8 mouse cellular contexts compared by ENCODE assay signal in genomic region chr3:135422232-135422855, GRCm38 (mm10). TPM values are rescaled to one million over a fixed set of nuclear protein-coding genes. Genes with fewer than 3 reads are reported as not detected.
DNase-seq lines count a peak whose midpoint lies in the region; ATAC-seq and TF ChIP-seq lines count a peak whose summit lies in the region.

No protein-coding gene starts in this region.

- no peak for ATAC-seq in hindbrain, embryonic 12.5 days (ENCODE audit: low FRiP score)
- ATAC-seq in midbrain, embryonic 13.5 days = 0 out of 2 replicates have a peak, but pooled peaks have one; percentile 0

- no peak for DNase-seq in kidney, adult 2 months
- no peak for DNase-seq in kidney, postnatal 25 days
- DNase-seq in frontal cortex, postnatal 10 days (ENCODE audit: low spot score in 2 of 2) = no peak
- no peak for DNase-seq in gastrocnemius, postnatal 4 days (ENCODE audit: low spot score in 2 of 2)
- no peak for DNase-seq in lung, postnatal 4 days

- H3K9me3 ChIP-seq in hindbrain, embryonic 12.5 days (replicated peaks) = no peaks in the 10 kb centered on the region
- no peaks in the 10 kb centered on the region for H3K9me3 ChIP-seq in midbrain, embryonic 13.5 days

- WGBS in kidney, adult 2 months = 10% methylated on average over 8 of the region's 8 CpGs
- WGBS in bone marrow, adult 2 months = 17% methylated on average over 8 of the region's 8 CpGs
- WGBS in hindbrain, embryonic 12.5 days = 35% methylated on average over 8 of the region's 8 CpGs
- WGBS in midbrain, embryonic 13.5 days = 31% methylated on average over 8 of the region's 8 CpGs

- TF ChIP-seq CTCF in kidney, adult 2 months (conservative IDR thresholded peaks at IDR 0.05; ENCODE audit: insufficient read depth, insufficient read length, low read depth, low read length) = no peak
- TF ChIP-seq CTCF in bone marrow, adult 2 months (IDR thresholded peaks at IDR 0.05; ENCODE audit: control insufficient read depth, insufficient read depth, low read length) = no peak

- H3K4me3 ChIP-seq in kidney, adult 2 months (ENCODE audit: insufficient read depth, low read depth, low read length) = peak overlapping the region; percentile 73
- peak overlapping the region; percentile 72 for H3K4me3 ChIP-seq in bone marrow, adult 2 months (replicated peaks; ENCODE audit: control insufficient read depth, low read depth, low read length)
- peak overlapping the region; percentile 77 for H3K4me3 ChIP-seq in hindbrain, embryonic 12.5 days
- H3K4me3 ChIP-seq in midbrain, embryonic 13.5 days (replicated peaks) = peak overlapping the region; percentile 58

- H3K4me2 ChIP-seq in hindbrain, embryonic 12.5 days (replicated peaks) = peak overlapping the region; percentile 70
- peak overlapping the region; percentile 72 for H3K4me2 ChIP-seq in midbrain, embryonic 13.5 days (replicated peaks)

- H3K9ac ChIP-seq in hindbrain, embryonic 12.5 days = peak overlapping the region; percentile 84
- H3K9ac ChIP-seq in midbrain, embryonic 13.5 days (replicated peaks) = peak overlapping the region; percentile 76

- peaks cover 3% of the 10 kb centered on the region; the same call in 1 of the 2 replicates for H3K4me1 ChIP-seq in kidney, adult 2 months (ENCODE audit: control insufficient read depth, insufficient read depth, low read length)
- peaks cover 4% of the 10 kb centered on the region for H3K4me1 ChIP-seq in bone marrow, adult 2 months (ENCODE audit: control insufficient read depth, insufficient read depth, low read length)
- H3K4me1 ChIP-seq in hindbrain, embryonic 12.5 days = peaks cover 19% of the 10 kb centered on the region
- H3K4me1 ChIP-seq in midbrain, embryonic 13.5 days (replicated peaks) = peaks cover 26% of the 10 kb centered on the region

- no peak for TF ChIP-seq POLR2A in kidney, adult 2 months (IDR thresholded peaks at IDR 0.05; ENCODE audit: low read depth, low read length)
- no peak for TF ChIP-seq POLR2A in bone marrow, adult 2 months (IDR thresholded peaks at IDR 0.05; ENCODE audit: borderline replicate concordance, control insufficient read depth, low read depth, low read length)

- no peaks in the 10 kb centered on the region for H3K36me3 ChIP-seq in kidney, adult 2 months (ENCODE audit: control insufficient read depth, insufficient read depth, low read length)
- no peaks in the 10 kb centered on the region for H3K36me3 ChIP-seq in hindbrain, embryonic 12.5 days
- H3K36me3 ChIP-seq in midbrain, embryonic 13.5 days = 0 out of 2 replicates have a peak, but pooled peaks cover 3% of the 10 kb centered on the region

- H3K27me3 ChIP-seq in kidney, adult 2 months (replicated peaks; ENCODE audit: control insufficient read depth, insufficient read depth, low read length) = no peaks in the 10 kb centered on the region
- no peaks in the 10 kb centered on the region for H3K27me3 ChIP-seq in hindbrain, embryonic 12.5 days
- H3K27me3 ChIP-seq in midbrain, embryonic 13.5 days = no peaks in the 10 kb centered on the region

- H3K27ac ChIP-seq in kidney, adult 2 months (ENCODE audit: insufficient read depth, low read depth, low read length) = peak overlapping the region; percentile 90
- peak overlapping the region; percentile 97 for H3K27ac ChIP-seq in bone marrow, adult 2 months (ENCODE audit: control insufficient read depth, insufficient read depth, low read depth, low read length, poor library complexity)
- H3K27ac ChIP-seq in hindbrain, embryonic 12.5 days = peak overlapping the region; percentile 97
- H3K27ac ChIP-seq in midbrain, embryonic 13.5 days = peak overlapping the region; percentile 95

RNA-seq across cellular contexts. Expression of gene Cisd2, which starts 1.4 kb away (rescaled TPM):
- 28.7 and 33.5 TPM in 2 replicates for polyA plus RNA-seq in kidney, adult 2 months (2012; rRNA removed)
- polyA plus RNA-seq in bone marrow, adult 2 months (2011; ENCODE audit: insufficient read depth, insufficient read length, low replicate concordance, missing spikeins) = 15.7 and 17.0 TPM in 2 replicates
- polyA plus RNA-seq in hindbrain, embryonic 12.5 days (2016; fragmentation: Nextera tagmentation; extraction: Ambion mirVana) = 77.1 and 82.5 TPM in 2 replicates
- 78.8 and 80.7 TPM in 2 replicates for polyA plus RNA-seq in midbrain, embryonic 13.5 days (2015; fragmentation: Nextera tagmentation; extraction: Ambion mirVana)
- 10 to 100 TPM; 17.6 to 21.3 TPM for total RNA-seq in gastrocnemius, postnatal 4 days (2021)

RNA-seq across cellular contexts. Expression of gene Ube2d3, which starts 15.6 kb away (rescaled TPM):
- polyA plus RNA-seq in kidney, adult 2 months (2012; rRNA removed) = 307 and 333 TPM in 2 replicates
- polyA plus RNA-seq in bone marrow, adult 2 months (2011; ENCODE audit: insufficient read depth, insufficient read length, low replicate concordance, missing spikeins) = 83.6 and 125 TPM in 2 replicates
- 469 and 495 TPM in 2 replicates for polyA plus RNA-seq in hindbrain, embryonic 12.5 days (2016; fragmentation: Nextera tagmentation; extraction: Ambion mirVana)
- 433 and 444 TPM in 2 replicates for polyA plus RNA-seq in midbrain, embryonic 13.5 days (2015; fragmentation: Nextera tagmentation; extraction: Ambion mirVana)
- total RNA-seq in gastrocnemius, postnatal 4 days (2021) = 100 to 1,000 TPM; 313 to 355 TPM
